ENCODE assay signal across 18 mouse cellular contexts in the genomic region with DNA sequence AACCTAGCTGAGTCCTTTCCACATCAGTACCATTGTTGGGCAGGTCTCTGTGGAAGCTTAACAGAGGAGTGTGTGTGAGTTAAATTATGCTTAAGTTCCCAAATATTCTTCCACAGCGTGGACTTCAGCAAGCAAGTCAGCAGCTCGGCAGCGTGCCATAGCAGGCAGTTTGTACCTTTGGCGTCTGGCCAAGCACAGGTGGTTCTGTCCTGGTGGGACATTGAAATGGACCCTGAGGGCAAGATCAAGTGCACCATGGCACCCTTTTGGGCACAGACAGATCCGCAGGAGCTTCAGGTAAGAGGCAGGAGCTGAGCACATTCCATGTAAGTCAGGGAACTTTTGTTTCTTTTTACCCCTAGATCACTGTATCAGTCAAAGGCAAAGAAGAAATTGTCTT. TPM values are rescaled to one million over a fixed set of nuclear protein-coding genes. Genes with fewer than 3 reads are reported as not detected.
DNase-seq lines count a peak whose midpoint lies in the region; ATAC-seq lines count a peak whose summit lies in the region.
"Had no signal": no experiment of that assay in that cellular context is flagged by ENCODE, and none has a peak within 500 bp of the region (broad histone marks: within the 10 kb centered on the region; RNA-seq: fewer than 3 reads in every experiment).

No protein-coding gene starts in this region.

- DNase-seq in cerebellum, adult 18-20 months, result peak; percentile 22 to 32
- DNase-seq in cerebellum, adult 8-10 months, result no peak
- DNase-seq in cerebellum, postnatal 36 days, result peak; percentile 26 to 35
- peak; percentile 56 for DNase-seq in testis, postnatal 14 days (ENCODE audit: low spot score)
- no peak for DNase-seq in testis, postnatal 10 days (ENCODE audit: low spot score)
- DNase-seq in kidney, postnatal 4 days, result peak; percentile 24 to 54
- DNase-seq in layer of hippocampus, postnatal 25 days (ENCODE audit: extremely low spot score in 1 of 2, low spot score in 1 of 2), result no peak
- DNase-seq: adrenal gland, adult 8-10 months; gastrocnemius, postnatal 36 days; heart, adult 18-20 months; heart, postnatal 4 days; lung, embryonic 14.5 days; lung, postnatal 14 days had no signal

- ATAC-seq in cerebellum, adult (ENCODE audit: insufficient number of reproducible peaks, low FRiP score, low TSS enrichment), result no peak
- ATAC-seq: activated CD4-positive, CD25-positive, alpha-beta regulatory T cell, adult 4 months; forebrain, embryonic 13.5 days; intestine, embryonic 16.5 days; midbrain, embryonic 16.5 days had no signal

RNA-seq across cellular contexts. Expression of gene Prmt7, which starts 26.4 kb away (rescaled TPM):
- 10 to 100 TPM; 33.1 to 34.2 TPM for total RNA-seq in layer of hippocampus, postnatal 25 days (2021)

RNA-seq across cellular contexts. Expression of gene Slc7a6os, which starts 26.4 kb away (rescaled TPM):
- total RNA-seq in layer of hippocampus, postnatal 25 days (2021), result 10 to 100 TPM; 24.6 to 27.4 TPM

Comparison
In these comparisons a context has a peak if more than half of its experiments do, and no peak if none do; other contexts are left out.
1. DNase-seq: peak in cerebellum, adult 18-20 months (2 of 2), cerebellum, postnatal 36 days (2 of 2), testis, postnatal 14 days (single experiment) and kidney, postnatal 4 days (2 of 2); none in cerebellum, adult 8-10 months (single experiment), testis, postnatal 10 days (single experiment) and layer of hippocampus, postnatal 25 days (0 of 2).